Mouse (Mus musculus) cerebellum, adult 11-12 months (tissue): ENCODE results near the gene Olfr483.

Experiments
- DNase-seq: peaks from one replicate; pipeline ENCODE4 v3.0.0; 2022

The Olfr483 gene

DNA sequence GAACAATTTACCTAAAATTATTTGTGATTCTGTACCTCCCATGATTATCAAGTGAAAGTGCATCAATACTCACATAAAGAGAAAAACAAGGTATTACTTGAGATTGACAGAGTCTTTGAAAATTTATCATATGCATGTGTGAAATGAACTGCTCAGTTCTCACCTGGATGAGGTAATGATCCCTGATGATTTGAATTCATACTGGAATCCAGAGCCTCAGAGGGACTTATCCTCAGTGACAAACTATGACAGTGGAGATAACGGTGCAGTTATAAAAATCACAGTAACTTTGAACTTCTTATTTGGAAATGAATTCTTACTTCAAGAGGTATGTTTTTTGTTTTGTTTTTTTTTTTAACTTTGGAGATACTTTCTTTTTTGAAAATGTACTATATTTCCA lies at the start of gene Olfr483:
Gene Olfr483 (plus strand): TSS at position 301 of the 400 bp plus-strand sequence.
- DNase-seq: no peak

- DNase-seq: no peak
Measured at GRCm38 (mm10) chr7:108067246-108067645, 33.4 kb upstream of the Olfr483 start, which contains the start of gene Olfr480. Gene Olfr480 (minus strand): TSS chr7:108067346.

GRCm38 (mm10) chr7:108079555-108079954 lies 21.1 kb upstream of the Olfr483 start, which contains the start of gene Olfr481:
Gene Olfr481 (plus strand): TSS chr7:108079855.
- no peak for DNase-seq

- DNase-seq: no peak
Measured at GRCm38 (mm10) chr7:108097486-108097885, 3.2 kb upstream of the Olfr483 start, which contains the start of gene Olfr482. Gene Olfr482 (minus strand): TSS chr7:108097586.

- DNase-seq: no peak
Measured at GRCm38 (mm10) chr7:108120681-108121080, 20.0 kb downstream of the Olfr483 start.

DNA sequence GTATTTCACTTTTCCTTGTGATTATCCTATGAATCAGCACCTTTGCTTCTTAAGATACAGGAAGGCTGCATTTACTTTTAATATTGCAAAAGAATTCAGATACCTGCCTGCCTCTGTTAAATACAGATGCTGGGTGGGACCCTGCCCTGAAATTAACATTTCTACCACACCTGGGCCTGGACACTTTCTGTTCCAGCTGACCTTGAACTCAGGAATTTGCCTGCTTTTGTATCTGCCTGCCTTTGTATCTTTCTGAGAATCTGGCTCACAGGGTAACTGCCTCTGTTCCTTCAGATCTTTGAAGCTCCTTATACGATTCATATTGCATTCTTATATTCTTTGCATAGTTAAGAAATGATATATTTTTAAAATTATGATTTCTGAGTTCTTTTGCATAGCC lies 20.8 kb downstream of the Olfr483 start:
- DNase-seq: no peak

GRCm38 (mm10) chr7:108127349-108127748 lies 26.7 kb downstream of the Olfr483 start, which contains the start of gene Olfr484:
Gene Olfr484 (minus strand): TSS chr7:108127449.
- no peak for DNase-seq
